Mouse (Mus musculus): ENCODE results near the gene Tmem26.
"Not testable (repeated sequence)": the region's sequence is repeated elsewhere in the genome, so short reads cannot be mapped to it uniquely, and the experiment has no call there.

Tmem26 gene

DNA sequence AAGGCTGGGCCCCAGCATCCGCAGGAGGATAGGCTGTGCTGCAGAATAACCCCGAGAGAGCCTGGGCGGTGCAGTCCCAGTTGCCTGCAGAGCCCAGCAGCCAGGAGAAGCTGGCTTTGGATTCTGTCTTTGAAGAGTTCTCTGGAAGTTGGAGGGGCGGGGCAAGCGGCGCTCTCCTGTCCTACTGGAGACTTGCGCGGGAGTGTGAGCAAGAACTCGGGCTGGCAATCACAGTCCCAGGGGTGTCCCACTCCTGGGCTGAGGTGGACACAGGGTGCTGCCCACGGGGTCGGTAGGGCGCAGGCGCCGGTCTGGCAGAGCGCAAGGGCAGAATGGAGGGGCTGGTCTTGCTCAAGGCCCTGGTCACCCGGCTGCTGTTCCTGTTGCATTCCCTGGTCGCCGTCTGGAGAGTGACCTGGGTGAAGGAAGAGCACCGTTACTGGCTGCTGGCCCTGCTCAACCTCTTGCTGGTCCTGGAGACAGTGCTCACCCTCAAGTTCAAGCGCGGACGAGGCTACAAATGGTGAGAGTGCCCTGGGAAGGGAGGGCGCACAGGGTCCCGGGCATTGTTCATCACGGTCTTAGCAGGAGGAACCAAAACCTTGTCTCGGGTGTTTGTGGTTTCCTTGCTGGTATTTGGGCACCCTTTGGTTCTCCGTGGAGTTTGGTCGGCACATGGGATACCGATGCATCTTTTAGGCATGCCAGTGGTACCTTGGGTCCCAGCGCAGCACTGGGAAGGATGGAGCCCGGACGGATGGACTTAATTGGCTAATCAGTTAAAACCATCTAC lies at the start of gene Tmem26:
TSS of gene Tmem26 (plus strand) at position 79 of the 793 bp plus-strand sequence.
- DNase-seq (ENCODE audit: low read depth, low spot score): peak; percentile 13

DNA sequence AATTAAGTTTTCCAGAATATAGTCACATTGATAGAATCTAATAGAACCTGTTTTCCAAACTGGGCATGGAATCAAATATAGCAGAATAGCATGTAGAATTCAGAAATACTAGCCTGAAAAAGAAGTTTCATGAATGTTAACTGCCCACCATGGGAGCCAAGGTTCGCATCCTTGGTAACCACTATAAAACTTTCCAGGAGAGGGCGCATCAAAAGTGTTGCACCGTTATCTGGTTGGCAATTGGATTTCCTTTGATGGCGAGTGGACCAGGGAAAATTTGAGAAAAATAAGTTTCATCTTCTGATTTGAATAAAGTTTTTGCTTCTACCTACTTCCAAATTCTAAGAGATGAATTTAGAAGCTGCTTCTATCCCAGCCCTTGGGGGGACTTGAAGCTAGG lies 44.8 kb upstream of the Tmem26 start:
- no peak for DNase-seq (ENCODE audit: low read depth, low spot score)

DNA sequence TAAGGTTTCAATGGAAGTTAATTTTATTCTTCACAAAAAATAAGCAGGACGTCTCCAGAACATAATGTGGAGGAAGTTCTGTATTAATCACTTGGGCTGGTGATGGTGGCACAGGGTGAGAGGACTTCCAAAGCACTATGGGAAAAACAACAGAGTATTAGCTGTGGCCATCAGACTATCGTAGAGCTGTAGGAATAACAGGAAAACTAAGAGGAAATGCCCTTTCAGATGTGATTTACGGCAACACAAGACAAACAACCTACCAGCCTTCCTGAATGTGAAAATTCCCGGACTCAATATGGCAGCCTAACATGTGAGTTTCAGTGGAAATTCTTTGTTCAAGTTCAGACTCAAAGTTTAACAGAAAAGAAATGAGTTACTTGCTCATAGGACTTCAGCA lies 42.2 kb upstream of the Tmem26 start:
- no peak for DNase-seq (ENCODE audit: low read depth, low spot score)

DNA sequence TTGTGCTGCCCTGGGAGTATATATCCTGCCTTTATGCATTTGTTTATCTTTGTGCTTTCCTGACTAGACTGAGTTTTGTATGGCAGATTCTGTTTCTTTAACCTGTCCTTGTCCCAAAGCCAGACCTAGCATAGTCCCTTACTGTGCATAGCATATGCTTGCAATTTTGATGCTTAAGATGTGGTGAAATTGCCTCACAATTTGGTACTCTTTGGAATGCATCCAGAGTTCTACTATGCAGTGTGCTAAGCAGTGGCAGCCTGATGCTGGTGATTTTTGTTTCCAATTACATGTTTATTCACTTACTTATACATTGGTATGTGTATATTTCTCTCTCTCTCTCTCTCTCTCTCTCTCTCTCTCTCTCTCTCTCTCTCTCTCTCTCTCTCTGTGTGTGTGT lies 37.9 kb upstream of the Tmem26 start:
- DNase-seq (ENCODE audit: low read depth, low spot score): no peak

DNA sequence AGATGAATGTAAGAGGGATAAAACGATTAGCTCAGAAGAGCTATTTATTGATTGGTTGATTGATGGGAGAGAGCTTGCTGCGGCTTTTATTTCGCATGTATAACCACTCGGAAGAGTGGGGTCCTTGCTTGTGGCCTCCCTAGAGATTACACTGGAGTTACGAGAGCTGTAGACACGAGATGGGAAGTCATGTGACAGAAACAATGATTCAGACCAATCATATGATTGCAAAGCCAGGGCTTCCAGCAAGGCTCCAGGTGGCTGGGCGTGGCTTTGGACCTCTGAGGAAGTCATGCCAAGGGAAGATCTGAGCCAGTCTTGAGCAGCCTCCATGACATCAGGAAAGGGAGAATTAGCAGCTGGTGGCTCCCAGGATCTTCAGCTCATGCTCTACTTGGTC lies 32.3 kb upstream of the Tmem26 start:
- DNase-seq (ENCODE audit: low read depth, low spot score): no peak

DNA sequence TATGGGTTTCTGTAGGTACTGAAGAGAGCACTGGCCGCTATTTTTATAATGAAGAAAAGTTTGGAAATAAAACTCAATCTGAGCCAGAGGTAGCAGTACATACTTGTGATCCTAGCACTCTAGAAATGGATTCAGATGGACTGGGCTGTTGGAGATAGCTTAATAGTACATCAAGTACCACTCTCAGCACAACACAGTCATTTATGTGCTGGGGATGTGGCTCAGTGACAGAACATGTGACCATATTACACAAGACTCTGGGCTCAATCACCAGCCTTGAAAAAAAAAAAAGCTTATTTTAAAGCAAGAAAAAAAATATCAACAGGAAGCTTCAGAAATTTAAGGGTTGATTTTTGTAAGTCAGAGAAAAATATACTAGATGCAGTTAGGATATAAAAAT lies 31.0 kb upstream of the Tmem26 start:
- no peak for DNase-seq (ENCODE audit: low read depth, low spot score)

DNA sequence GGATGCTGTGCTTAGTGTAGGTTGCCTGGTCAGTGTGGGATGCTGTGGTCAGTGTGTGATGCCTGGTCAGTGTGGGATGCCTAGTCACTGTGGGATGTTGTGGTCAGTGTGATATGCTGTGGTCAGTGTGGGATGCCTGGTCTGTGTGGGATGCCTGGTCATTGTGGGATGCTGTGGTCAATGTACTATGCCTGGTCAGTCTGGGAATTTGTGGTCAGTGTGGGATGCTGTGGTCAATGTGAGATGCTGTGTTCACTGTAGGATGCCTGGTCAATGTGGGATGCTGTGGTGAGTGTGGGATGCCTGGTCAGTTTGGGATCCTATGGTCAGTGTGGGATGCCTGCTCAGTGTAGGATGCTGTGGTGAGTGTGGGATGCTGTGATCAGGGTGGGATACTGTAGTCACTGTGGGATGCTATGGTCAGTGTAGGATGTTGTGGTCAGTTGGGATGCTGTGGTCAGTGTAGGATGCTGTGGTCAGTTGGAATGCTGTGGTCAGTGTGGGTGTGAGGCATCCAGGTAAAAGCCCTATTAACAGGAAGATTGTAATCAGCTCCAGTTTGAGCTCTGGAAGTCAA lies 27.6 kb upstream of the Tmem26 start:
- no peak for DNase-seq (ENCODE audit: low read depth, low spot score)

DNA sequence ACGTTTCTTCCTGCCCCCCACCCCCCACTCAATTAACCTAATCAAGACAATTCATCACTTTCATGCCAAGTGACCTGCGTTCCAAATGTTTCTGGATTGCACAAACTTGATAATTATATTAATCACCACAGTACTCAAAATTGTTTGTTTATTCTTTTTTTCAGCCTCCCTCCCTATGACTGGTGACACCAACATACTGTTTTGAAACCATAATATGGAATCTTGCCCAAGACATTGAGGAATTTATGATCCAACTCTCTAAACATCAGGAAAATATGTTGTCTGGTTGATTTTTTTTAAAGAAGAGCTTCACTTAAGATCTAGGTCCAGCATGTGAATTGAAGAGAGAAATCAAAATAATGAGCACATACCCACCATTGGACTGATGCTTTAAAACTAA lies 19.2 kb upstream of the Tmem26 start:
- no peak for DNase-seq (ENCODE audit: low read depth, low spot score)

DNA sequence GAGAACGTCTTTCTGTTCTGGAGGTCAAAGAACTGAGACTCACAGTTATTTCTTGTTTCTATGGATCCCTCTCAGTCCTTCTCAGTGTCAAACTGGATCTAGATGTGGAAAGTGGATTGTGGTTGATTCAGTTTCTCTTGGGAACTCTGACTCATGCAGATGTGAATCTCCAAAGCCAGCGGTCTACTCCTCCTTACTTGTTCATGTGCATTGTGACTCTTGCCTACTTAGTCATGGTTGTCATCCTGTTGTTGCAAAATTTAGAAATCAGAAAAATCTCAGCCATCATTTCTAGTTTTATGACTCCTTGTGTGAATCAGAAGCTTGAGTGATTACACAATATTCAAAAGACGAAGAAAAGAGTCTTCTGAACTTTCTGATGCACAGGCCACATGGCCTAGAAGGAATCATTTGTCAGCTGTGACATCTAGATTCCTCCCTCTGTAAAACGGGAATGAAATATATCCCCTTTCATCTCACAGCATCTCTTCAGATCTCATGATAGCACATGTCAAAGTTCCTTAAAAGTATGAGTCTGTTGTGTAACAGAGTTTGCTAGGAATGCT lies 17.9 kb upstream of the Tmem26 start:
- no peak for DNase-seq (ENCODE audit: low read depth, low spot score)

DNA sequence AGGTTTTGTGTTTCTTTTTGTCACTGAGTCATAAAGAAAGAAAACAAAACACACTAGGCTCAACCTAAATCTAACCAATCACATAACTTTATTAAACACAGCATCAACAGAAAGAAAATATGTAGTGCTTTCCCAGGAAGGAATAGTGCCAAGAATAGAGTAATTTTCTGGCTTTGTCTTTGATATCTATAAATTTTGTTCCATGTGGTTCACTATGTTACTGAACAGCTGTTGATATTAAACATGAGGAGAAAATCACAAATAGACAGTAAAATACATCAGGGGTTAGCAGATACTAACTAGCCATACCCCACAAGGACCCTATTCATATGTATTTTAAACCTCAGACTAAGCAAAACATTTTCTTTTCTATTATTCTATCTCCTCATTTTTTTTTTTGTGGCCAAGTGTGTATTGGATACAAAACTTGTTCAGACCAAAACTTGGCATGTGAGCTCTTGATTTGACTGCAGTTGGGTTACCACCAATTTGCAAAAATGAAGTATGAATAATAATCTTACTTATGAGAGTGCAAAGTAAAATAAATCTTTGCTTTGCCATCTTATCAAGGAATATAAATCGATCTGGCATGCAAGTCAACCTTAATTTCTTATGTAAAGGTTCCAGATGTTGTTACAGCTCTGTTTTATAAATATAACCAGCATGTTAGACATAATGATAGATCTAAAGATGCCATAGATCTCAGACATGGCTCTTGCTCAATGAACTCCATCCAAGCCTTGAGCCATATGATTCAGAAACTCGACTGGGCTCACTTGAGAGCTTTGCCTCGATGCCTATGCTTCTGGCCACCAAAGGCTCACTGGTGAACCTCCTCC lies 16.2 kb upstream of the Tmem26 start:
- no peak for DNase-seq (ENCODE audit: low read depth, low spot score)

DNA sequence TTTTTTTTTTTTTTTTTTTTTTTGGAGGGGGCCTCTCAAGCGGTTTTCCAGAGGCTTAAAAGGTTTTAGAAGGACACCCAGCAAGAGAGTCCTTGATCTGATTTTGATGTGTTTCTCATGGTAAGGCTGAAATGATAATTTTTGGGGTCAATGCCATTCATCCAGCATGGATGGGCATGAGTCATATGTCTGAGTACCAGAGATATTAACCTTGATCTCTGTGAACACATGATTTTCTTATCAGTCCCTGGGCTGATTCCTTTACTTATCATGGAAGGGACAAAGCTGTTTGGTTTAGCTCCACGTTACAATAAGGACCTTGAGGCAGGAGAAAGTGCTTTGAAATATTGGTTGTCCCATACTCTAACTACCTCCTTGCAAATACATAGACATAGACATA lies 10.5 kb upstream of the Tmem26 start:
- no peak for DNase-seq (ENCODE audit: low read depth, low spot score)

DNA sequence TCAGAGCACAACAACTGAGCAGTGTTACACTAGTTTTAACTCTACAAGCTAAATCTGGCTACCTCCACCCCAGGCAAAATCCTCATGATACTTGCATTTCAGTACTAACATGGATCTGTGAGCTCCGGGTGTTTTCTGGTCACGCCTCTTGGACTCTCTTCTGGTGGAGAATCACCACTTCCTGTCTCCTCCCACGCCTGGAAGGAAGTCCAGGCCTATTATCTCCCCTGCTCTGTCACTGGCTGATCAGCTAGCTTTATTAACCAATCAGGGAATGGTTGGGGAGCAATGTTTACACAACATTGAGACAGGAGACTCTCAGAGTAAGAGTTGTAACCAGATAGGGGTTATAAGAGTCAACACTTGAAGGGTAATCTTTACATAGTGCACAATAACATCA lies 9.1 kb upstream of the Tmem26 start:
- DNase-seq (ENCODE audit: low read depth, low spot score): no peak

DNA sequence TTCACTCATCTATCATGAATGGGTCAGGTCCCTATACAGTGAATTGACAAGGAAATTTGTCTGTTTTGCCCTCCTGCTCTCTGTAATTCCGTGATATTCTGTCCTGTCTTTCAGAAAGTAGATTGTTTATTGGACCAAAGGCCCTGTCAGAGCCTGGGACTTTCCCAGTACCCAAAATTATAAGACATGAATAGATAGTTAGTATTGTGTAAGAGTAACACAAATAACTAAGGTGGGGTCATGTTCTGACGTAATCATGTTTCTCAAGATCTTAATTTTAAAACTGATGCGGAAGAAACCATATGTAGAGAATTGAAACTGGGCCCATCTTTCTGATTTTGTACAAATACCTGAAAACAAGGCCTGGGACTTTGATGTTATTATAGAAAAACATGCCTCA lies 8.1 kb upstream of the Tmem26 start:
- DNase-seq (ENCODE audit: low read depth, low spot score): no peak

DNA sequence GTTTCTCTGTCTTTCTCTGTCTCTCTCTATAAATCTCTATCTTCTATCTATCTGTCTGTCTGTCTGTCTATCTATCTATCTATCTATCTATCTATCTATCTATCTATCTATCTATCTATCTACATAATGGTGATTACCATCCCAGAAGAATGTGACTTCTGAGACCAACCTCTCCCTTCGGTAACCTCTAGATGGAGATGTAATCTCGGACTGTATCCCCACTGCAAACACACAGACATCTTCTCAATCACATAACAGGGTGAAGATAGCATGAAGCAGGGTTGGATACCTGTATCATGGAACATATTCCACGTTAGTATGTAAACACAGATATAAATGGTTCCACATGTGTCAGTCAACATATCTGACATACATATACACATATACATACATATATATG lies 5.1 kb upstream of the Tmem26 start:
- no peak for DNase-seq (ENCODE audit: low read depth, low spot score)

DNA sequence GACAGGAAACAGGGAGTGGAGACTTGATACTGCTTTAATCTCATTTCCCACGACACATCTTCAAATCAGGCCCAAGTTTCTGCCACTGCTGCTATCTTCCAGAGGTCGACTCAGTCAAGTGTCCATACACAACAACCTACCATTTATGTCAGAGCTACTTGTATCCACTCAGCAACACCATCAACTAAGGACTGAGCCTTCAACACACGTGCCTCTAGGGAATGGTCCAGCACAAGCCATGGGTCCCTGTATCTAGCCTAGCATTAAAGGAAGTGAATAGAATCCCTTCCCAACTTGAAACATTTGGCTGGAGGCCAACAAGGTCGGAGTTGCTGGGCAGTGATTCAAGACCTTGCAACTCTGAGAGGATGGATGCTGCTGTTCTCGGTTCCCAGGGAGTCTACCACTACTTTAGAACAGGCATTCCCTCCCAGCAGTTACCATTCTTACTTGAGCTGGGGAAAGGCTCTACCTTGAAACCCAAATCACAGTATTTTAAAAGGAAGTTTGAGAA lies 2.5 kb upstream of the Tmem26 start:
- DNase-seq (ENCODE audit: low read depth, low spot score): no peak

DNA sequence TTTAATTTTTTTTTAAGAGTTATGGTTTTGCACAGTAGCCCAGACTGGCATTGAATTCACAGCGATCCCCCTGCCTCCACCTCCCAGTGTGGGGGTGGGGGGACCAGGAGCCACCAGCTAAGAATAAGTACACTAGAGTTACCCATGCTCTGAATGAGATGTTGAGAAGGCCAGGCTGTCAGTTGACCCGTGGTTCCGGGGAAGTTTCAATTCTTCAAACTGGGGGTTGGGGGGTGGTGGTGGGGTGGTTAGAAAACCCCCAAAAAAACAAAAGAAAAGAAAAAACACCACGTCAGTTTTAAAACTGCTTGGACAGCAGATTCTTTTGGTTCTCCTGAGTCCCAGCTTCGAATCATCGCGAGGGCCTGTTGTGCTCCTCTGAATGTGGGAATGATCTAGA lies 431 bp upstream of the Tmem26 start:
- DNase-seq (ENCODE audit: low read depth, low spot score): no peak

DNA sequence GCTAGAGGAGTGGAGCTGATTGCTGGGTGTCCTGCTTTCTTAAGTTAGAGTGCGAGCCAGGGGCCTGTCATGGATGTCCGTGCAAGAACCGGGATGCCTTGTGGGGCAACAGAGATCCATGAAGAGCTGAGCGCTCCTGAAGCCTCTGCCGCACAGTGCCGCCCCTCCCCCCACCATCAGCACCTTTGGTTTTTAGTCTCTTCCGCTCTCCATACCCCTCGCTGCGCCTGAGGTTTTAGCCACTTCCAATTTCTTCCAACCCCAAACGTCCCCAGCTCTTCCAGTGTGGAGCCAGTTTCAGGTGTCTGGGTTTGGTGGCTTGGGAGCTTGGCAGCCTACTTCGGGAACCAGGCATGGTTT lies 895 bp downstream of the Tmem26 start:
- DNase-seq (ENCODE audit: low read depth, low spot score): peak; percentile 61

DNA sequence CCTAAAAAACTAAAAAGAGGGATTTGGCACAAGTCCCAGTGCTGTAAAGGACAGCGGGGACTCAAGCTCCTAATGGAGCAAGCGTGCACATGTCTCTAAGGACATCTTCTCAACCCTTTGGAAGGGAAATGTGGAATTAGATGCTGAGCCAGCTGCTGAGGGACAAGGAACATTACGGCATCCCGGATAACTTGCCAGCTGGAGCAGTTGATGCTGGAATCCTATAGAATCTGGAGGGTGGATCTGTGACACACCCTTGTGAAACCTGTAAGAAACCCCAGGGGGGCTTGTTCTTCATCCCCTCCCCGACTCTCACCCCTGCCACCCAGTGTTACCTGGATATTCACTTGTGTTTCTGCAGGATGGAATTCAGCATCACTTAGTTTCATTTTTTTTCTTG lies 4.0 kb downstream of the Tmem26 start:
- no peak for DNase-seq (ENCODE audit: low read depth, low spot score)

DNA sequence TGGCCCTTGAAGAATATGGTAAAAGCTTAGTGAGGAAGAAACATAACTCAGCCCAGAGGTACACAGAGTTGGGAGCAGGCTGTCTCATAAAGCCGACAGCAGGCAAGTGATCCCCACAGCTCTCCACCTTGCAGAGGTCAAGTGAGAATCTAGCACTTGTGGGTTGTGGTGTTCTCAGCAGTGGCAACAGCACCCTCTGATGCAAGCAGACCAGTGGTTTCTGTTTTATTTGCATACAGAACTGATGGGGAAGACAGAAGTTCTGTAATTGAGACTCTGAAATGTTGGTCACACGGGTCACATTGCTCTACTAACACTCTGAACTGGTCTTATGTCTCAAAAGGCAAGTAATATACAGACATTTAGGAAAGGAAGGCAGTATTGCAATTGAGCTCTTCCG lies 12.2 kb downstream of the Tmem26 start:
- DNase-seq (ENCODE audit: low read depth, low spot score): no peak

DNA sequence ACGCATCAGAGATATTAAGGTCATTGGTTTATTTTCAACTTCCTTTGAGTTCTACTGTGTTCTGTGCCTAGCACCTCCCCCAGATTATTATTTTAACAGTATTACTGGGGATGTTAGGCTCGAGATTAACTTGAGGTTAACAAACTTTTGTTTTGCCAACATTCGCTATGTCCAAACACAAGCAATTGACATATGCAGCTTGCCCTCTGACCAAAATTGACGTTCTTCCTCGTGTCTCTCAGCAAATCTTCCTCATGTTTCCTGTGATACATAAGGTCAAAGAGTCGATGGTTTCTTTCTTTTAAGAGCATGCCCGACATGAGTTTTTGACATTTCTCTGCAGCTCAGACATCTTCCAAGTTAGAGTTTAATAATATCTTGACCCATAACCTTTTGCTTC lies 13.9 kb downstream of the Tmem26 start:
- no peak for DNase-seq (ENCODE audit: low read depth, low spot score)

DNA sequence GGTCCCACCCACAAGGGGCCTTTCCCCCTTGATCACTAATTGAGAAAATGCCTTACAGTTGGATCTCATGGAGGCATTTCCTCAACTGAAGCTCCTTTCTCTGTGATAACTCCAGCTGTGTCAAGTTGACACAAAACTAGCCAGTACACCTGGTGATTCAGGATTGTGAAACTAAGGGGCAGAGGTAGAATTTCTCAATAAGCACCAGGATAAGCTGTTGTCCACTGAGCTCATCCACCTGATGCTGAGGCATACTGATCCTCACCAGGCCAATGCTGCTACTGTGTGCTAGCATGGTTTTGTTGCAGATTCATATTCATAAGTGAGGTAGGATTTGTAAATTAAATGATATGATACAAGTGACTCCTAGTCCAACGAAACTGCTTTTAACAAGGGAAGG lies 15.5 kb downstream of the Tmem26 start:
- not testable (repeated sequence) for DNase-seq (ENCODE audit: low read depth, low spot score)

DNA sequence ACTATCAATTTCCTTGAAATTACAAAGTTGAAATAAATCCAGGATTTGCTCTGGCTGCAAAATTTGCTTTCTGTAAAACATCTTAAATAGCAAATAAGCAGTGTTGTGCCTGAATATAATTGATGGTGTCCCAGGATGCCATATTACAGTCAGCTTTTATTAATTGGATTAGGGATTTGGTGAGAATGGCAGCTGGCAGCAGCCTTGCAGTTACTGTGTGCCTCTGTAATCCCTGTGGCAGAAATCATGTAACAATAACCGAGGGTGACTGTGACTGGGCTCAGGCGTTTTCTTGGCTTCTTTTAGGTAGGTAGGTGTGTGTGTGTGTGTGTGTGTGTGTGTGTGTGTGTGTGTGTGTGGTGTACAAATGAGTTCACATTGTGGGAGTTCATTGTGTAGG lies 16.8 kb downstream of the Tmem26 start:
- no peak for DNase-seq (ENCODE audit: low read depth, low spot score)

Measured in CD4-positive, CD25-positive, alpha-beta regulatory T cell, adult 2 months (primary cell).